Mouse (Mus musculus): ENCODE measurements around the gene Snd1.

Snd1 gene

GRCm38 (mm10) chr6:28474211-28474610 is 728 bp upstream of the Snd1 start:
- Histone ChIP-seq H3K27me3 (ENCODE audit: insufficient read depth, low read length) (no peaks in the 10 kb centered on the region), H3K36me3 (ENCODE audit: insufficient read depth, low read length) (no peaks in the 10 kb centered on the region), H3K9me3 (ENCODE audit: low read length) (no peaks in the 10 kb centered on the region), H3K4me3 (replicated peaks; ENCODE audit: low read length) (no peak overlapping the region), H3K4me1 (replicated peaks; ENCODE audit: low read depth, low read length) (peaks cover 5% of the 10 kb centered on the region)
- TF ChIP-seq CTCF (conservative IDR thresholded peaks at IDR 0.05; ENCODE audit: low read length) (no peak), NANOG (IDR thresholded peaks at IDR 0.05; ENCODE audit: borderline replicate concordance, low read length) (no peak), POU5F1 (IDR thresholded peaks at IDR 0.05; ENCODE audit: borderline replicate concordance, low read length) (no peak)

- peak overlapping the region; percentile 100 for H3K4me3 ChIP-seq (replicated peaks; ENCODE audit: low read length)
- TF ChIP-seq CTCF (conservative IDR thresholded peaks at IDR 0.05; ENCODE audit: low read length) (no peak), POU5F1 (IDR thresholded peaks at IDR 0.05; ENCODE audit: borderline replicate concordance, low read length) (no peak), NANOG (IDR thresholded peaks at IDR 0.05; ENCODE audit: borderline replicate concordance, low read length) (no peak)
- H3K36me3 ChIP-seq (ENCODE audit: insufficient read depth, low read length) = peaks cover 37% of the 10 kb centered on the region
- no peaks in the 10 kb centered on the region for H3K27me3 ChIP-seq (ENCODE audit: insufficient read depth, low read length)
- H3K9me3 ChIP-seq (ENCODE audit: low read length) = no peaks in the 10 kb centered on the region
- peaks cover 46% of the 10 kb centered on the region for H3K4me1 ChIP-seq (replicated peaks; ENCODE audit: low read depth, low read length)
Measured at GRCm38 (mm10) chr6:28479865-28480751, 5.2 kb downstream of the Snd1 start.

- H3K36me3 ChIP-seq (ENCODE audit: insufficient read depth, low read length) = peaks cover 45% of the 10 kb centered on the region
- peak overlapping the region; percentile 100 for H3K4me3 ChIP-seq (replicated peaks; ENCODE audit: low read length)
- no peaks in the 10 kb centered on the region for H3K27me3 ChIP-seq (ENCODE audit: insufficient read depth, low read length)
- H3K9me3 ChIP-seq (ENCODE audit: low read length) = no peaks in the 10 kb centered on the region
- TF ChIP-seq NANOG (IDR thresholded peaks at IDR 0.05; ENCODE audit: borderline replicate concordance, low read length) = no peak
- TF ChIP-seq CTCF (conservative IDR thresholded peaks at IDR 0.05; ENCODE audit: low read length) = no peak
- TF ChIP-seq POU5F1 (IDR thresholded peaks at IDR 0.05; ENCODE audit: borderline replicate concordance, low read length) = no peak
- H3K4me1 ChIP-seq (replicated peaks; ENCODE audit: low read depth, low read length) = peaks cover 54% of the 10 kb centered on the region
Measured at GRCm38 (mm10) chr6:28480752-28481492, 6.0 kb downstream of the Snd1 start.

GRCm38 (mm10) chr6:28482711-28483315 is 7.9 kb downstream of the Snd1 start:
- peaks cover 64% of the 10 kb centered on the region for H3K36me3 ChIP-seq (ENCODE audit: insufficient read depth, low read length)
- TF ChIP-seq CTCF (conservative IDR thresholded peaks at IDR 0.05; ENCODE audit: low read length) (no peak), NANOG (IDR thresholded peaks at IDR 0.05; ENCODE audit: borderline replicate concordance, low read length) (no peak), POU5F1 (IDR thresholded peaks at IDR 0.05; ENCODE audit: borderline replicate concordance, low read length) (no peak)
- no peaks in the 10 kb centered on the region for H3K27me3 ChIP-seq (ENCODE audit: insufficient read depth, low read length)
- H3K9me3 ChIP-seq (ENCODE audit: low read length) = no peaks in the 10 kb centered on the region
- H3K4me1 ChIP-seq (replicated peaks; ENCODE audit: low read depth, low read length) = peaks cover 68% of the 10 kb centered on the region
- H3K4me3 ChIP-seq (replicated peaks; ENCODE audit: low read length) = 0 out of 2 replicates have a peak overlapping the region, but pooled peaks have one; percentile 27

- H3K4me1 ChIP-seq (replicated peaks; ENCODE audit: low read depth, low read length) = peaks cover 62% of the 10 kb centered on the region
- TF ChIP-seq POU5F1 (IDR thresholded peaks at IDR 0.05; ENCODE audit: borderline replicate concordance, low read length) (no peak), CTCF (conservative IDR thresholded peaks at IDR 0.05; ENCODE audit: low read length) (no peak), NANOG (IDR thresholded peaks at IDR 0.05; ENCODE audit: borderline replicate concordance, low read length) (no peak)
- no peaks in the 10 kb centered on the region for H3K27me3 ChIP-seq (ENCODE audit: insufficient read depth, low read length)
- no peak overlapping the region for H3K4me3 ChIP-seq (replicated peaks; ENCODE audit: low read length)
- no peaks in the 10 kb centered on the region for H3K9me3 ChIP-seq (ENCODE audit: low read length)
- peaks cover 93% of the 10 kb centered on the region for H3K36me3 ChIP-seq (ENCODE audit: insufficient read depth, low read length)
Measured at GRCm38 (mm10) chr6:28486008-28486407, 11.1 kb downstream of the Snd1 start.

- TF ChIP-seq NANOG (IDR thresholded peaks at IDR 0.05; ENCODE audit: borderline replicate concordance, low read length) (no peak), CTCF (conservative IDR thresholded peaks at IDR 0.05; ENCODE audit: low read length) (no peak), POU5F1 (IDR thresholded peaks at IDR 0.05; ENCODE audit: borderline replicate concordance, low read length) (no peak)
Measured at GRCm38 (mm10) chr6:28486471-28486870, 11.5 kb downstream of the Snd1 start.

GRCm38 (mm10) chr6:28486905-28487304 is 12.0 kb downstream of the Snd1 start:
- no peak overlapping the region for H3K4me3 ChIP-seq (replicated peaks; ENCODE audit: low read length)
- TF ChIP-seq POU5F1 (IDR thresholded peaks at IDR 0.05; ENCODE audit: borderline replicate concordance, low read length) = no peak
- no peak for TF ChIP-seq CTCF (conservative IDR thresholded peaks at IDR 0.05; ENCODE audit: low read length)
- TF ChIP-seq NANOG (IDR thresholded peaks at IDR 0.05; ENCODE audit: borderline replicate concordance, low read length) = no peak
- peaks cover 53% of the 10 kb centered on the region for H3K4me1 ChIP-seq (replicated peaks; ENCODE audit: low read depth, low read length)
- H3K9me3 ChIP-seq (ENCODE audit: low read length) = no peaks in the 10 kb centered on the region
- H3K27me3 ChIP-seq (ENCODE audit: insufficient read depth, low read length) = no peaks in the 10 kb centered on the region
- H3K36me3 ChIP-seq (ENCODE audit: insufficient read depth, low read length) = peaks cover 96% of the 10 kb centered on the region

More at GRCm38 (mm10) chr6:28486471-28486870, 11.5 kb downstream of the Snd1 start:
- Histone ChIP-seq H3K4me3 (replicated peaks; ENCODE audit: low read length) (no peak overlapping the region), H3K27me3 (ENCODE audit: insufficient read depth, low read length) (no peaks in the 10 kb centered on the region), H3K4me1 (replicated peaks; ENCODE audit: low read depth, low read length) (peaks cover 57% of the 10 kb centered on the region), H3K9me3 (ENCODE audit: low read length) (no peaks in the 10 kb centered on the region), H3K36me3 (ENCODE audit: insufficient read depth, low read length) (peaks cover 97% of the 10 kb centered on the region)

Data from E14TG2a.4 (cell line).